Mouse (Mus musculus) ES-E14 (cell line): ENCODE data around the gene Csnk2b.

ENCODE experiments used
- HCFC1 ChIP-seq: IDR thresholded peaks from 2 replicates; pipeline ENCODE4 v1.6.1; 2012; ENCODE audit warnings: low read length, inconsistent platforms, borderline replicate concordance; ENCODE audit not compliant: insufficient read depth
- MAFK ChIP-seq: IDR thresholded peaks from 2 replicates; pipeline ENCODE4 v1.6.1; 2014; ENCODE audit warnings: mild to moderate bottlenecking, low read depth, low read length, inconsistent platforms; ENCODE audit not compliant: insufficient read depth
- ZC3H11A ChIP-seq: IDR thresholded peaks from 2 replicates; pipeline ENCODE4 v1.6.1; 2012; ENCODE audit warnings: low read depth, mild to moderate bottlenecking, inconsistent platforms, low read length, borderline replicate concordance

DNA sequence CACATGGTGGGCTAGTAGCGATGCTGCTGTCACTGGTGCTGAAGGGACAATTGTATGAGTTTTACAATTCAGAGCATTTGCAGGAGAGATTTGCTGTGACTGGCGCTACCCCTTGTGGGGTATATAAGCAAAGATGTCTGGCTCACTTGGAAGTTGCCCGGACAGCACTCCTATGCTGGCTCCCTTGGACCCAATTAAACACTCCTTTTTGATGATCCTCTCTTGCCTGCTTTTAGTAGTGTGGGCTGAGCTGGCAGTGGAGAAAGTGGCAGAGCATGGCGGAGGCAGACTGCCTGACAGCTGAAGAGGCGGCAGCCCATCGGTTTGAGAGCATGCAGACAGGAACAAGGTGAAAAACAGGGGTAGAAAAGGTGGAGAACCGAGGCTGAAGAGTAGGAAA lies 45.9 kb upstream of the Csnk2b start:
- no peak for TF ChIP-seq ZC3H11A
- TF ChIP-seq MAFK = no peak
- no peak for TF ChIP-seq HCFC1
